Mouse (Mus musculus): ENCODE measurements around the gene Rtcb. TPM values are rescaled to one million over a fixed set of nuclear protein-coding genes. Genes with fewer than 3 reads are reported as not detected.

Rtcb gene
- 191 and 196 TPM in 2 replicates for polyA plus RNA-seq (2015; fragmentation: Nextera tagmentation; extraction: Ambion mirVana)

- Histone ChIP-seq H3K9ac (replicated peaks) (peak within 1 kb of the TSS; percentile 96), H3K4me2 (replicated peaks) (peak within 1 kb of the TSS; percentile 62), H3K4me1 (peaks cover 14% of the 10 kb centered on the region; the same call in 1 of the 2 replicates), H3K27me3 (no peaks in the 10 kb centered on the region), H3K36me3 (peaks cover 20% of the 10 kb centered on the region; the same call in 1 of the 2 replicates), H3K9me3 (no peaks in the 10 kb centered on the region), H3K27ac (replicated peaks) (peak within 1 kb of the TSS; percentile 69), H3K4me3 (peak within 1 kb of the TSS; percentile 98)
- WGBS = 0% methylated on average over 38 of the region's 38 CpGs
- ATAC-seq (replicated peaks) = peak; percentile 95
Measured at GRCm38 (mm10) chr10:85957464-85957950, at the start of gene Rtcb. Rtcb (minus strand) TSS chr10:85957823.

GRCm38 (mm10) chr10:86006455-86006854 lies 48.8 kb upstream of the Rtcb start:
- no peak for ATAC-seq (replicated peaks)
- Histone ChIP-seq H3K4me1 (no peaks in the 10 kb centered on the region), H3K36me3 (no peaks in the 10 kb centered on the region), H3K27ac (replicated peaks) (no peak overlapping the region), H3K27me3 (no peaks in the 10 kb centered on the region), H3K9me3 (no peaks in the 10 kb centered on the region), H3K9ac (replicated peaks) (no peak overlapping the region), H3K4me2 (replicated peaks) (no peak overlapping the region), H3K4me3 (no peak overlapping the region)
- 65% methylated on average over 5 of the region's 5 CpGs for WGBS

- 97% methylated on average over 4 of the region's 4 CpGs for WGBS
- H3K9ac ChIP-seq (replicated peaks) = no peak overlapping the region
- H3K27me3 ChIP-seq = no peaks in the 10 kb centered on the region
- no peak overlapping the region for H3K27ac ChIP-seq (replicated peaks)
- H3K36me3 ChIP-seq = no peaks in the 10 kb centered on the region
- H3K9me3 ChIP-seq = no peaks in the 10 kb centered on the region
- ATAC-seq (replicated peaks) = no peak
- H3K4me2 ChIP-seq (replicated peaks) = no peak overlapping the region
- no peak overlapping the region for H3K4me3 ChIP-seq
- no peaks in the 10 kb centered on the region for H3K4me1 ChIP-seq
Measured at GRCm38 (mm10) chr10:86000447-86000846, 42.8 kb upstream of the Rtcb start.

GRCm38 (mm10) chr10:85994543-85995104 lies 37.0 kb upstream of the Rtcb start:
- Histone ChIP-seq H3K9ac (replicated peaks) (no peak overlapping the region), H3K27me3 (no peaks in the 10 kb centered on the region), H3K4me3 (no peak overlapping the region), H3K4me2 (replicated peaks) (no peak overlapping the region), H3K9me3 (no peaks in the 10 kb centered on the region), H3K27ac (replicated peaks) (no peak overlapping the region), H3K4me1 (no peaks in the 10 kb centered on the region), H3K36me3 (no peaks in the 10 kb centered on the region)
- ATAC-seq (replicated peaks) = no peak
- WGBS = 90% methylated on average over 5 of the region's 5 CpGs

- Histone ChIP-seq H3K27ac (replicated peaks) (no peak overlapping the region), H3K4me1 (no peaks in the 10 kb centered on the region), H3K36me3 (no peaks in the 10 kb centered on the region), H3K4me3 (no peak overlapping the region), H3K4me2 (replicated peaks) (no peak overlapping the region), H3K9ac (replicated peaks) (no peak overlapping the region), H3K27me3 (no peaks in the 10 kb centered on the region), H3K9me3 (no peaks in the 10 kb centered on the region)
- WGBS = 89% methylated on average over 9 of the region's 9 CpGs
- ATAC-seq (replicated peaks) = no peak
Measured at GRCm38 (mm10) chr10:85993836-85994235, 36.2 kb upstream of the Rtcb start.

- H3K4me1 ChIP-seq = no peaks in the 10 kb centered on the region
- WGBS = 86% methylated on average over 4 of the region's 4 CpGs
- no peak overlapping the region for H3K9ac ChIP-seq (replicated peaks)
- H3K4me3 ChIP-seq = no peak overlapping the region
- H3K27ac ChIP-seq (replicated peaks) = no peak overlapping the region
- H3K27me3 ChIP-seq = no peaks in the 10 kb centered on the region
- H3K9me3 ChIP-seq = no peaks in the 10 kb centered on the region
- no peak for ATAC-seq (replicated peaks)
- H3K4me2 ChIP-seq (replicated peaks) = no peak overlapping the region
- H3K36me3 ChIP-seq = no peaks in the 10 kb centered on the region
Measured at GRCm38 (mm10) chr10:85992412-85992811, 34.8 kb upstream of the Rtcb start.

- Histone ChIP-seq H3K9ac (replicated peaks) (no peak overlapping the region), H3K9me3 (no peaks in the 10 kb centered on the region), H3K4me2 (replicated peaks) (no peak overlapping the region), H3K27me3 (no peaks in the 10 kb centered on the region), H3K27ac (replicated peaks) (no peak overlapping the region), H3K4me3 (no peak overlapping the region), H3K36me3 (no peaks in the 10 kb centered on the region), H3K4me1 (no peaks in the 10 kb centered on the region)
- 80% methylated on average over 6 of the region's 6 CpGs for WGBS
- no peak for ATAC-seq (replicated peaks)
Measured at GRCm38 (mm10) chr10:85989412-85990115, 31.9 kb upstream of the Rtcb start.

- Histone ChIP-seq H3K27ac (replicated peaks) (no peak overlapping the region), H3K4me3 (no peak overlapping the region), H3K4me2 (replicated peaks) (no peak overlapping the region), H3K9me3 (no peaks in the 10 kb centered on the region), H3K36me3 (no peaks in the 10 kb centered on the region), H3K9ac (replicated peaks) (no peak overlapping the region), H3K27me3 (no peaks in the 10 kb centered on the region), H3K4me1 (no peaks in the 10 kb centered on the region)
- ATAC-seq (replicated peaks) = no peak
- WGBS = 83% methylated on average over 4 of the region's 4 CpGs
Measured at GRCm38 (mm10) chr10:85972915-85973314, 15.3 kb upstream of the Rtcb start.

- H3K9me3 ChIP-seq = no peaks in the 10 kb centered on the region
- H3K27me3 ChIP-seq = no peaks in the 10 kb centered on the region
- ATAC-seq (replicated peaks) = no peak
- H3K36me3 ChIP-seq = no peaks in the 10 kb centered on the region
- no peaks in the 10 kb centered on the region for H3K4me1 ChIP-seq
- no peak overlapping the region for H3K9ac ChIP-seq (replicated peaks)
- no peak overlapping the region for H3K27ac ChIP-seq (replicated peaks)
- 90% methylated on average over 9 of the region's 9 CpGs for whole genome bisulfite sequencing
- H3K4me3 ChIP-seq = no peak overlapping the region
- no peak overlapping the region for H3K4me2 ChIP-seq (replicated peaks)
Measured at GRCm38 (mm10) chr10:85971826-85972225, 14.2 kb upstream of the Rtcb start.

- Histone ChIP-seq H3K27ac (replicated peaks) (no peak overlapping the region), H3K4me1 (no peaks in the 10 kb centered on the region), H3K27me3 (peaks cover 4% of the 10 kb centered on the region; the same call in 1 of the 2 replicates), H3K9me3 (no peaks in the 10 kb centered on the region), H3K9ac (replicated peaks) (no peak overlapping the region), H3K4me2 (replicated peaks) (no peak overlapping the region), H3K36me3 (no peaks in the 10 kb centered on the region), H3K4me3 (no peak overlapping the region)
- no peak for ATAC-seq (replicated peaks)
- WGBS = 82% methylated on average over 8 of the region's 8 CpGs
Measured at GRCm38 (mm10) chr10:85969894-85970620, 12.4 kb upstream of the Rtcb start.

GRCm38 (mm10) chr10:85968731-85969130 lies 11.1 kb upstream of the Rtcb start:
- 52% methylated on average over 2 of the region's 2 CpGs for WGBS
- Histone ChIP-seq H3K36me3 (no peaks in the 10 kb centered on the region), H3K4me3 (no peak overlapping the region), H3K9ac (replicated peaks) (no peak overlapping the region), H3K27ac (replicated peaks) (no peak overlapping the region), H3K27me3 (peaks cover 4% of the 10 kb centered on the region; the same call in 1 of the 2 replicates), H3K4me1 (no peaks in the 10 kb centered on the region), H3K4me2 (replicated peaks) (no peak overlapping the region), H3K9me3 (no peaks in the 10 kb centered on the region)
- ATAC-seq (replicated peaks) = no peak

GRCm38 (mm10) chr10:85968157-85968634 lies 10.6 kb upstream of the Rtcb start:
- no peaks in the 10 kb centered on the region for H3K9me3 ChIP-seq
- no peak overlapping the region for H3K9ac ChIP-seq (replicated peaks)
- H3K4me1 ChIP-seq = no peaks in the 10 kb centered on the region
- no peak overlapping the region for H3K27ac ChIP-seq (replicated peaks)
- no peak overlapping the region for H3K4me3 ChIP-seq
- WGBS = 11% methylated on average over 7 of the region's 7 CpGs
- H3K36me3 ChIP-seq = no peaks in the 10 kb centered on the region
- no peak overlapping the region for H3K4me2 ChIP-seq (replicated peaks)
- peaks cover 4% of the 10 kb centered on the region; the same call in 1 of the 2 replicates for H3K27me3 ChIP-seq
- ATAC-seq (replicated peaks) = peak; percentile 75

All from forebrain, embryonic 15.5 days (tissue).